Mouse (Mus musculus) urinary bladder, postnatal 4 days (tissue): ENCODE results near the gene Rap1gap.

Experiments used
- DNase-seq, 2 experiments: peaks; one replicate each; pipeline ENCODE4 v3.0.0; 2021 to 2022; ENCODE audit warnings: low spot score in 2 of 2

Gene Rap1gap

GRCm38 (mm10) chr4:137661547-137661946 lies 3.0 kb upstream of the Rap1gap start:
- no peak for DNase-seq

- no peak for DNase-seq
These were observed 1.0 kb upstream of the Rap1gap start for GRCm38 (mm10) chr4:137663491-137663890.

GRCm38 (mm10) chr4:137664980-137665675 lies 602 bp downstream of the Rap1gap start:
- DNase-seq = no peak

- DNase-seq = no peak
These were observed 1.3 kb downstream of the Rap1gap start for GRCm38 (mm10) chr4:137665791-137666190.

- no peak for DNase-seq
These were observed 1.9 kb downstream of the Rap1gap start for GRCm38 (mm10) chr4:137666283-137666957.

GRCm38 (mm10) chr4:137666958-137667345 lies 2.4 kb downstream of the Rap1gap start:
- no peak for DNase-seq

GRCm38 (mm10) chr4:137667747-137668146 lies 3.2 kb downstream of the Rap1gap start:
- no peak for DNase-seq

GRCm38 (mm10) chr4:137671711-137672500 lies 7.4 kb downstream of the Rap1gap start:
- no peak for DNase-seq

- DNase-seq = no peak
These were observed 11.0 kb downstream of the Rap1gap start for GRCm38 (mm10) chr4:137675566-137675965.

- DNase-seq = peak; percentile 66 to 83
These were observed 11.5 kb downstream of the Rap1gap start for GRCm38 (mm10) chr4:137676057-137676456.

GRCm38 (mm10) chr4:137676700-137677484 lies 12.4 kb downstream of the Rap1gap start:
- no peak for DNase-seq

- DNase-seq = no peak
These were observed 13.4 kb downstream of the Rap1gap start for GRCm38 (mm10) chr4:137677906-137678305.

- no peak for DNase-seq
These were observed 14.0 kb downstream of the Rap1gap start for GRCm38 (mm10) chr4:137678568-137678967.

GRCm38 (mm10) chr4:137679979-137680550 lies 15.5 kb downstream of the Rap1gap start:
- DNase-seq = no peak

- no peak for DNase-seq
These were observed 16.2 kb downstream of the Rap1gap start for GRCm38 (mm10) chr4:137680721-137681120.

- DNase-seq = no peak
These were observed 17.0 kb downstream of the Rap1gap start for GRCm38 (mm10) chr4:137681408-137682104.

- no peak for DNase-seq
These were observed 18.5 kb downstream of the Rap1gap start for GRCm38 (mm10) chr4:137682961-137683453.

- DNase-seq = no peak
These were observed 20.4 kb downstream of the Rap1gap start for GRCm38 (mm10) chr4:137684830-137685343.

- no peak for DNase-seq
These were observed 21.8 kb downstream of the Rap1gap start for GRCm38 (mm10) chr4:137686303-137686702.

GRCm38 (mm10) chr4:137687234-137687825 lies 22.8 kb downstream of the Rap1gap start:
- DNase-seq = no peak
